Mouse (Mus musculus) myocyte (in vitro differentiated cells): ENCODE results near the gene Best2. TPM values are rescaled to one million over a fixed set of nuclear protein-coding genes. Genes with fewer than 3 reads are reported as not detected.

Experiments used
- H3K27me3 ChIP-seq: one replicate; pipeline ENCODE4 v1.6.1; 2011; ENCODE audit not compliant: control insufficient read depth, insufficient read depth, insufficient read length
- H3K36me3 ChIP-seq: one replicate; pipeline ENCODE4 v1.6.1; 2011; ENCODE audit not compliant: control insufficient read depth, insufficient read depth
- H3K4me2 ChIP-seq: one replicate; pipeline ENCODE4 v1.6.1; 2011; ENCODE audit warnings: low read depth, control low read depth
- H3K4me3 ChIP-seq: one replicate; pipeline ENCODE4 v1.5.1; 2011; ENCODE audit warnings: mild to moderate bottlenecking, control low read depth, moderate library complexity
- H3K79me2 ChIP-seq: one replicate; pipeline ENCODE4 v1.6.1; 2011; ENCODE audit not compliant: control insufficient read depth, insufficient read depth
- H3ac ChIP-seq: one replicate; pipeline ENCODE4 v1.6.1; 2011; ENCODE audit not compliant: control insufficient read depth, insufficient read length
- CEBPB ChIP-seq: IDR thresholded peaks from 2 replicates; pipeline ENCODE4 v1.6.1; 2011; ENCODE audit warnings: mild to moderate bottlenecking, moderate library complexity; ENCODE audit not compliant: poor library complexity, insufficient read depth, severe bottlenecking
- E2F4 ChIP-seq: IDR thresholded peaks from one replicate; pipeline ENCODE4 v1.6.1; 2011; ENCODE audit warnings: mild to moderate bottlenecking, control low read depth, moderate library complexity; ENCODE audit not compliant: insufficient read depth
- MAX ChIP-seq: IDR thresholded peaks from one replicate; pipeline ENCODE4 v1.6.1; 2011; ENCODE audit warnings: low read depth, mild to moderate bottlenecking, control low read depth
- MYOD1 ChIP-seq, 3 experiments: IDR thresholded peaks; one replicate each; pipeline ENCODE4 v1.6.1; 2011; ENCODE audit warnings: control low read depth in 2 of 3, low read depth in 2 of 3, mild to moderate bottlenecking in 2 of 3, moderate library complexity in 1 of 3; ENCODE audit not compliant: insufficient read length in 2 of 3, control insufficient read depth in 1 of 3
- MYOG ChIP-seq, 3 experiments: IDR thresholded peaks; one replicate each; pipeline ENCODE4 v1.6.1; 2011; ENCODE audit warnings: control low read depth in 2 of 3, low read depth in 2 of 3, mild to moderate bottlenecking in 2 of 3; ENCODE audit not compliant: insufficient read length in 2 of 3, control insufficient read depth in 1 of 3, insufficient read depth in 1 of 3
- POLR2A ChIP-seq: IDR thresholded peaks from one replicate; pipeline ENCODE4 v1.6.1; 2011; ENCODE audit warnings: low read depth, mild to moderate bottlenecking, control low read depth, moderate library complexity; ENCODE audit not compliant: insufficient read length
- POLR2AphosphoS2 ChIP-seq: IDR thresholded peaks from one replicate; pipeline ENCODE4 v1.6.1; 2011; ENCODE audit warnings: low read depth, control low read depth; ENCODE audit not compliant: insufficient read length
- REST ChIP-seq: IDR thresholded peaks from one replicate; pipeline ENCODE4 v1.6.1; 2011; ENCODE audit warnings: mild to moderate bottlenecking, control low read depth, moderate library complexity; ENCODE audit not compliant: insufficient read depth, insufficient read length
- SRF ChIP-seq: IDR thresholded peaks from one replicate; pipeline ENCODE4 v1.6.1; 2011; ENCODE audit warnings: low read depth; ENCODE audit not compliant: control insufficient read depth, insufficient read length
- TCF12 ChIP-seq: IDR thresholded peaks from one replicate; pipeline ENCODE4 v1.6.1; 2011; ENCODE audit warnings: mild to moderate bottlenecking, control low read depth; ENCODE audit not compliant: poor library complexity, insufficient read depth, severe bottlenecking
- TCF3 ChIP-seq: IDR thresholded peaks from one replicate; pipeline ENCODE4 v1.6.1; 2011; ENCODE audit warnings: low read depth, control low read depth; ENCODE audit not compliant: insufficient read length
- USF1 ChIP-seq: IDR thresholded peaks from one replicate; pipeline ENCODE4 v1.6.1; 2011; ENCODE audit warnings: low read depth, mild to moderate bottlenecking, control low read depth, moderate library complexity
- polyA plus RNA-seq: library from polyadenylated mRNA; unstranded; fragments of >200 nt; fragmentation: generic; extraction: Trizol; gene quantifications from one replicate; pipeline ENCODE4 v1.2.1, GENCODE M21; 2012; ENCODE audit warnings: missing spikeins

The Best2 gene
- polyA plus RNA-seq, 1 experiment, result not detected

DNA sequence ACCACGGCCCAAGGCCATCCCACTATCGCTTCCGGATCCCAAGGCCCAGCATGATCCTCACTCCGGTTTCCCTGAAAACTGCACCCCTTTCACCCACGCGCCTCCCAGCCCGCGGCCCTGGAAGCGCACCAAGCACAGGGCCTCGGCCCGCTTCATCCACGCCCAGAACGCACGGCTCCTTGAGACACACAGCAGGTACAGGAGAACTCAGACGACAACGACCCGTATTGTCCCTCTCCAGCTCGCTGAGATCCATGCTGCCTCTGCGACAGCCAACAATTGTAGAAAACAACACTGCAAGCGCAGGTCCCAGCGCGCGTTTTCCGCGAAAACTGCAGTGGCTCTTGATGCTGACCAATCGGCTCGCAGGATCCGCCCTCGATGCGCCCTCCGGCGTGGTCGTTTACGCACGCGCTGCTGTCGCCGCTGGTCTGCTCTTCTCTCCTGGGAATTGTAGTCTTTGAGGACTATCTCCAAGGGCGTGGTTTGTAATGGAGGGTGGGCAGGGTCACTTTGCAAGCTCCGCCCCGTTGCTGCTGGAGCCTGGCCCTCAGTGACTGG is 48.5 kb downstream of the Best2 start:
- TF ChIP-seq E2F4, result peak; percentile 69
- no peak for TF ChIP-seq TCF3
- peak; percentile 86 for TF ChIP-seq POLR2AphosphoS2
- peak; percentile 20 for TF ChIP-seq SRF
- no peak for TF ChIP-seq TCF12
- peak; percentile 49 for TF ChIP-seq POLR2A
- no peak for TF ChIP-seq MYOG (IDR thresholded peaks at IDR 0.05; ENCODE audit: control insufficient read depth in 1 of 3, insufficient read depth in 1 of 3, insufficient read length in 2 of 3, low read depth in 2 of 3)
- Histone ChIP-seq H3K4me2 (peak overlapping the region; percentile 78), H3K36me3 (no peaks in the 10 kb centered on the region), H3K4me3 (peak overlapping the region; percentile 37), H3ac (peak overlapping the region; percentile 7), H3K27me3 (no peaks in the 10 kb centered on the region), H3K79me2 (peaks cover 13% of the 10 kb centered on the region)

DNA sequence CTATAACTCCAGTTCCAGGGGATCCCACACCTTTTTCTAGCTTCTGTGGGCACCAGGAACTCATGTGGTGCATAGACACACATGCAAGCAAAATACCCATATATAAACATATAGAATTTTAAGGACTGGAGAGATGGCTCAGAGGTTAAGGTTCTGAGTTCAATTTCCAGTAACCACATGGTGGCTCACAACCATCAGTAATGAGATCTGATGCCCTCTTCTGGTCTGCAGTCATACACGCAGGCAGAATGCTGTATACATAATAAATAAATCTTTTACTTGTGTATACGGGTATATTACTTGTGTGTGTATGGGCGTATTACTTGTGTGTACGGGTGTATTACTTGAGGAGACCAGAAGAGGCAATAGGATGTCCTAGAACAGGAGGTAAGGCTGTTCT is 50.4 kb downstream of the Best2 start:
- no peaks in the 10 kb centered on the region for H3K27me3 ChIP-seq
- no peak overlapping the region for H3K4me2 ChIP-seq
- H3K4me3 ChIP-seq, result no peak overlapping the region
- H3K79me2 ChIP-seq, result no peaks in the 10 kb centered on the region
- H3K36me3 ChIP-seq, result no peaks in the 10 kb centered on the region
- no peak overlapping the region for H3ac ChIP-seq
- TF ChIP-seq TCF12, result no peak
- TF ChIP-seq SRF, result no peak
- no peak for TF ChIP-seq USF1
- TF ChIP-seq MYOD1 (IDR thresholded peaks at IDR 0.05; ENCODE audit: control insufficient read depth in 1 of 3, insufficient read length in 2 of 3, low read depth in 2 of 3), result no peak

DNA sequence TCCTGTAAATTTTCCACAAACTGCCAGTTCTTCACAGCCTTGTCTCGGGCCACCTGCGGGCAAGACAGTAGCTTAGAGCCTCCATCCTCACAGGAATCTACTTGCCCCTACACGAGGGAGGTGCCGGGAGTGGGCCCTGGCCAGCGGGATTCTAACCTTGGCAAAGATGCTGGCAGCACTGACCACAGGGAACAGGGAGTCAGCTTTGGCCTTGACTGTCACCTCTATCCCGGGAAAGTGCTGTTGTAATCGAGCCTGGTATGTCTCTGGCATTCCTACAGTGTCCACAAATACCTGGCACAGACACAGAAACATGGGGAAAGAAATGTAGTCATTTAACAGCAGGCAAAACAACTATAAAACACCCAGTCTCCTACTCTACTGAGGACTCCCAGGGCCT is 54.5 kb downstream of the Best2 start:
- Histone ChIP-seq H3ac (no peak overlapping the region), H3K4me3 (no peak overlapping the region), H3K27me3 (no peaks in the 10 kb centered on the region), H3K36me3 (no peaks in the 10 kb centered on the region), H3K4me2 (no peak overlapping the region), H3K79me2 (no peaks in the 10 kb centered on the region)
- TF ChIP-seq TCF12 (no peak), USF1 (no peak), E2F4 (no peak), MAX (no peak), CEBPB (no peak), POLR2A (no peak), MYOD1 (IDR thresholded peaks at IDR 0.05; ENCODE audit: control insufficient read depth in 1 of 3, insufficient read length in 2 of 3, low read depth in 2 of 3) (no peak), REST (no peak), POLR2AphosphoS2 (no peak), SRF (no peak), MYOG (IDR thresholded peaks at IDR 0.05; ENCODE audit: control insufficient read depth in 1 of 3, insufficient read depth in 1 of 3, insufficient read length in 2 of 3, low read depth in 2 of 3) (no peak), TCF3 (no peak)

Other genes with a start within 250 kb of the Best2 start
- 65.7 TPM for gene Nfix, start 214.2 kb downstream of the Best2 start, polyA plus RNA-seq
- gene Dand5, start 191.7 kb downstream of the Best2 start, polyA plus RNA-seq, result 6.7 TPM
- 21.8 TPM for gene Gadd45gip1, start 183.0 kb downstream of the Best2 start, polyA plus RNA-seq
- gene Rad23a, start 173.9 kb downstream of the Best2 start, polyA plus RNA-seq, result 139 TPM
- gene Calr, start 167.6 kb downstream of the Best2 start, polyA plus RNA-seq, result 385 TPM
- gene Farsa, start 157.5 kb downstream of the Best2 start, polyA plus RNA-seq, result 73.3 TPM
- 2.3 TPM for gene Syce2, start 142.4 kb downstream of the Best2 start, polyA plus RNA-seq
- 20.9 TPM for gene Gcdh, start 120.6 kb downstream of the Best2 start, polyA plus RNA-seq
- 0.10 TPM for gene Klf1, start 112.6 kb downstream of the Best2 start, polyA plus RNA-seq
- gene Dnase2a, start 106.0 kb downstream of the Best2 start, polyA plus RNA-seq, result 9.2 TPM
- not detected for gene Mast1, start 77.2 kb downstream of the Best2 start, polyA plus RNA-seq
- gene Rtbdn, start 67.5 kb downstream of the Best2 start, polyA plus RNA-seq, result not detected
- gene Gm49661, start 45.1 kb downstream of the Best2 start, polyA plus RNA-seq, result not detected
- gene Prdx2, start 44.9 kb downstream of the Best2 start, polyA plus RNA-seq, result 432 TPM
- 74.1 TPM for gene Rnaseh2a, start 44.8 kb downstream of the Best2 start, polyA plus RNA-seq
- gene Junb, start 35.8 kb downstream of the Best2 start, polyA plus RNA-seq, result 140 TPM
- 9.3 TPM for gene Hook2, start 23.9 kb downstream of the Best2 start, polyA plus RNA-seq
- gene Asna1, start 10.8 kb upstream of the Best2 start, polyA plus RNA-seq, result 204 TPM
- gene Trir, start 12.3 kb upstream of the Best2 start, polyA plus RNA-seq, result 198 TPM
- 46.3 TPM for gene Tnpo2, start 22.4 kb upstream of the Best2 start, polyA plus RNA-seq
- gene Fbxw9, start 45.5 kb upstream of the Best2 start, polyA plus RNA-seq, result 26.8 TPM
- gene Gm5741, start 53.5 kb upstream of the Best2 start, polyA plus RNA-seq, result 0.31 TPM
- 86.7 TPM for gene Dhps, start 57.2 kb upstream of the Best2 start, polyA plus RNA-seq
- gene Wdr83os, start 66.2 kb upstream of the Best2 start, polyA plus RNA-seq, result 166 TPM
- gene Wdr83, start 66.8 kb upstream of the Best2 start, polyA plus RNA-seq, result 26.8 TPM
- gene Man2b1, start 68.7 kb upstream of the Best2 start, polyA plus RNA-seq, result 7.6 TPM
- not detected for gene Zfp791, start 108.6 kb upstream of the Best2 start, polyA plus RNA-seq
- gene Cks1brt, start 137.4 kb upstream of the Best2 start, polyA plus RNA-seq, result not detected
- gene Olfr371, start 211.5 kb upstream of the Best2 start, polyA plus RNA-seq, result not detected